Mouse (Mus musculus): ENCODE data around the gene Lta.
"Not testable (repeated sequence)": the region's sequence is repeated elsewhere in the genome, so short reads cannot be mapped to it uniquely, and the experiment has no call there.

Lta gene

GRCm38 (mm10) chr17:35239700-35240099 is 34.5 kb upstream of the Lta start:
- DNase-seq = no peak

GRCm38 (mm10) chr17:35237504-35237903 is 32.4 kb upstream of the Lta start:
- DNase-seq = no peak

GRCm38 (mm10) chr17:35236996-35237395 is 31.8 kb upstream of the Lta start:
- no peak for DNase-seq

- peak; percentile 98 for DNase-seq
Measured at GRCm38 (mm10) chr17:35236390-35236746, 31.2 kb upstream of the Lta start.

- DNase-seq = peak; percentile 95
Measured at GRCm38 (mm10) chr17:35235614-35236389, 30.7 kb upstream of the Lta start, which contains the start of gene Nfkbil1. TSS of gene Nfkbil1 (minus strand) at chr17:35235792.

- DNase-seq = peak; percentile 74
Measured at GRCm38 (mm10) chr17:35234903-35235302, 29.8 kb upstream of the Lta start.

- not testable (repeated sequence) for DNase-seq
Measured at GRCm38 (mm10) chr17:35234090-35234489, 28.9 kb upstream of the Lta start.

GRCm38 (mm10) chr17:35233114-35233980 is 28.2 kb upstream of the Lta start, which contains the start of gene Atp6v1g2:
TSS of gene Atp6v1g2 (plus strand) at chr17:35233660.
- no peak for DNase-seq

- no peak for DNase-seq
Measured at GRCm38 (mm10) chr17:35232659-35233058, 27.5 kb upstream of the Lta start.

GRCm38 (mm10) chr17:35232043-35232442 is 26.9 kb upstream of the Lta start:
- peak; percentile 93 for DNase-seq

- DNase-seq = no peak
Measured at GRCm38 (mm10) chr17:35231022-35231421, 25.9 kb upstream of the Lta start.

GRCm38 (mm10) chr17:35226561-35227046 is 21.5 kb upstream of the Lta start:
- DNase-seq = no peak

GRCm38 (mm10) chr17:35225456-35225855 is 20.3 kb upstream of the Lta start:
- no peak for DNase-seq

- DNase-seq = no peak
Measured at GRCm38 (mm10) chr17:35224641-35225040, 19.5 kb upstream of the Lta start.

- peak; percentile 54 for DNase-seq
Measured at GRCm38 (mm10) chr17:35222299-35222698, 17.1 kb upstream of the Lta start.

GRCm38 (mm10) chr17:35220156-35220952 is 15.2 kb upstream of the Lta start, which contains the start of gene Gm16181:
TSS of gene Gm16181 (plus strand) at chr17:35220834.
- DNase-seq = peak; percentile 82

- DNase-seq = no peak
Measured at GRCm38 (mm10) chr17:35219601-35220041, 14.5 kb upstream of the Lta start.

GRCm38 (mm10) chr17:35218516-35219193 is 13.5 kb upstream of the Lta start:
- DNase-seq = peak; percentile 66

- no peak for DNase-seq
Measured at GRCm38 (mm10) chr17:35213071-35213470, 7.9 kb upstream of the Lta start.

- no peak for DNase-seq
Measured at GRCm38 (mm10) chr17:35210593-35210992, 5.4 kb upstream of the Lta start.

- DNase-seq = no peak
Measured at GRCm38 (mm10) chr17:35209785-35210535, 4.8 kb upstream of the Lta start.
